Mouse (Mus musculus) stomach, postnatal 0 days (tissue): ENCODE data around the gene Wdr66.

ENCODE experiments used
- CTCF ChIP-seq: IDR thresholded peaks from 2 replicates; pipeline ENCODE4 v1.5.1; 2016; ENCODE audit warnings: antibody characterized with exemption, low read depth, mild to moderate bottlenecking, moderate library complexity
- EP300 ChIP-seq: optimal IDR thresholded peaks from 2 replicates; pipeline ENCODE3; 2016; ENCODE audit warnings: antibody characterized with exemption

DNA sequence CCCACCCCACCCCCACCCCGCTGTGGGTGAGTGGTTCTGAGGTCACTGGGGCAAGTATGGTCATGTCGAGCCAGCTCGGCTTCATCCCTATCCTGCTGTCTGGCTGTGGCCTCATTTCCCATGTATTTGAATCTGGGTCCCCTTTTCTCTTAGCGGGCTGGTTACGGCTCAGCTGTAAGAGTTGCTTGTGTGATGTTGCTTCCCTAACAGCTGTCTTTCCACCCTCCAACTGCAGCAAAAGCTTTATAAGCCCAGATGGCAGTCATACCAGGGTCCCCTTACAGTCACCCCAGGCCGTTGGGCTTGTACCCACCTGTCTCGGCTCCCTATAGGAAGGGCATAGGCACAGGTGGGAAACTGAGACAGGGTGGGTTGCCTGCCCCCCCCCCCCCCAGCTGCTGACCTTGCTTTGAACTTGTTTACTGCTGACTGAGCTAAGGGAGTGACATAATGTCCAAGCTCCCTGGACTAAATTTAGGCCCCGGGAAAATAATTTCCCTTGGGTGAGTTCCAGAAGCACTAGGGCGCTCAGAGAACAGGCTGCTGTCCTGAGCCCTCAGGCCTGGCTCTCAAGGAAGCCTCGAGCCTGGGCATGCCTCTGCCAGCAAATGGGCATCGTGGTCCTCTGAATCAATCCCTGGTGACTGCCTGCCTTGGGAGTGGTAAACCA lies 112.5 kb downstream of the Wdr66 start:
- TF ChIP-seq EP300 (no peak), CTCF (no peak)
